Mouse (Mus musculus) bone marrow, adult 2 months (tissue): ENCODE measurements around the gene Ccdc120.

Experiments used
- CTCF ChIP-seq: fragments of 200-500 bp; IDR thresholded peaks from 2 replicates; pipeline ENCODE4 v1.5.1; 2011; ENCODE audit warnings: low read length, control low read depth; ENCODE audit not compliant: control insufficient read depth, insufficient read depth
- POLR2A ChIP-seq: fragments of 200-500 bp; IDR thresholded peaks from 2 replicates; pipeline ENCODE4 v1.6.1; 2011; ENCODE audit warnings: low read depth, mild to moderate bottlenecking, control low read depth, low read length, borderline replicate concordance; ENCODE audit not compliant: control insufficient read depth

DNA sequence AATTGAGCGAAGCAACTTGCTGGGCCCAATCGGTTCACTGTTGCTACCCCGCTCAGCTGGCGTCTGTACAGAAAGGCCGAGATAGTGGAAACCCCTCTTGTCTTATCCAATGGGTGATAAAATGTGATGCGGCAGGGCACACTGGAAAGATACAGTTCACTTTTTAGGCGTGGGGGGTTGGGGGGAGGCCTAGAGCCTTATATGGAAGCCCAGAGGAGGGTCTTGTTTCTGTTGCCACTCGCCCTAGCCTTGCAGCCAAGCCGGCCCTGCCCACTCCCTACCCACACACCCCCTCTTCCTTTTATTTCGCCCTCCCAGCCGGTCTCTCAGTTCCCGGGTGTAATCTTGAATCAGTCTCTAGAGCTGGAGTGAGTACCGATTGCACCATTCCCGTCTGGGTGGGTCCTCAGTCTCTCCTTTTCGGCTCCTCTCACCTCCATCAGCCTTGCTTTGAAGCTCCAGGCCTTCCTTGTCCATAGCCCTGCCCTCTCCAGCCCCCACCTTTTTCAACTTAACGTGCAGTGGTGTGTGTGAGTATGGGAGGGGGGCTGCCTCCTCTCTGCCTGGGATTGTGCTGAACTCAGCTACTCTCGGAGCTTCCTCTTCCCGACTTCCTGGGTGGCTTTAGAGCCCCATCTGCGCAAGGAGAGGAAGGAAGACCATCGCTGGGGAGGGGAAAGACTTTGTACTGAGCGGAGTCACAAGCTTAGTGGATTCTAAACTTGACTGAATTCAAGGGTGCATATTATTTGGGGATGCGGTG is 13.1 kb upstream of the Ccdc120 start:
- TF ChIP-seq CTCF (no peak), POLR2A (no peak)
